ENCODE assay signal across 7 mouse cellular contexts in genomic region chr17:35824402-35824801, GRCm38 (mm10). TPM values are rescaled to one million over a fixed set of nuclear protein-coding genes. Genes with fewer than 3 reads are reported as not detected.
DNase-seq lines count a peak whose midpoint lies in the region; ATAC-seq and TF ChIP-seq lines count a peak whose summit lies in the region.

No protein-coding gene starts in this region.

- H3K9ac ChIP-seq in lung, embryonic 14.5 days = no peak overlapping the region
- H3K9ac ChIP-seq in hindbrain, embryonic 13.5 days = peak overlapping the region; percentile 79; the same call in 1 of the 2 replicates
- 0 out of 2 replicates have a peak overlapping the region, but pooled peaks have one; percentile 80 for H3K9ac ChIP-seq in midbrain, embryonic 13.5 days (replicated peaks)

- H3K4me1 ChIP-seq in lung, embryonic 14.5 days (ENCODE audit: insufficient read depth) = peaks cover 8% of the 10 kb centered on the region
- peaks cover 38% of the 10 kb centered on the region for H3K4me1 ChIP-seq in hindbrain, embryonic 13.5 days (replicated peaks)
- H3K4me1 ChIP-seq in midbrain, embryonic 13.5 days (replicated peaks) = peaks cover 34% of the 10 kb centered on the region

- H3K4me2 ChIP-seq in lung, embryonic 14.5 days = peak overlapping the region; percentile 98; the same call in 1 of the 2 replicates
- H3K4me2 ChIP-seq in hindbrain, embryonic 13.5 days = peak overlapping the region; percentile 85
- H3K4me2 ChIP-seq in midbrain, embryonic 13.5 days (replicated peaks) = peak overlapping the region; percentile 87

- no peaks in the 10 kb centered on the region for H3K9me3 ChIP-seq in lung, embryonic 14.5 days (ENCODE audit: low read depth, low read length)
- no peaks in the 10 kb centered on the region for H3K9me3 ChIP-seq in hindbrain, embryonic 13.5 days
- no peaks in the 10 kb centered on the region for H3K9me3 ChIP-seq in midbrain, embryonic 13.5 days

- H3K27ac ChIP-seq in lung, embryonic 14.5 days (ENCODE audit: low read depth) = no peak overlapping the region
- H3K27ac ChIP-seq in hindbrain, embryonic 13.5 days = no peak overlapping the region
- H3K27ac ChIP-seq in midbrain, embryonic 13.5 days = no peak overlapping the region

- peak; percentile 51 for TF ChIP-seq CTCF in lung, embryonic 14.5 days (IDR thresholded peaks at IDR 0.05; ENCODE audit: low read depth)

- intact Hi-C loops in left cerebral cortex, postnatal 14 days (cut with DNase I) = loop anchor here (2.0 to 10.0 kb wide), 2 partner anchors 86 to 150 kb away; partner anchors contain the start of gene Gnl1

- peaks cover 26% of the 10 kb centered on the region for H3K36me3 ChIP-seq in lung, embryonic 14.5 days (ENCODE audit: insufficient read depth)
- peaks cover 34% of the 10 kb centered on the region for H3K36me3 ChIP-seq in hindbrain, embryonic 13.5 days
- peaks cover 28% of the 10 kb centered on the region for H3K36me3 ChIP-seq in midbrain, embryonic 13.5 days

- H3K4me3 ChIP-seq in lung, embryonic 14.5 days (ENCODE audit: low read depth, low read length) = no peak overlapping the region
- H3K4me3 ChIP-seq in hindbrain, embryonic 13.5 days = peak overlapping the region; percentile 66
- peak overlapping the region; percentile 66 for H3K4me3 ChIP-seq in midbrain, embryonic 13.5 days (replicated peaks)

- no peak for ATAC-seq in lung, embryonic 14.5 days (ENCODE audit: insufficient read depth)
- ATAC-seq in hindbrain, embryonic 13.5 days (ENCODE audit: low FRiP score) = no peak
- no peak for ATAC-seq in midbrain, embryonic 13.5 days

- 61% methylated on average over 7 of the region's 7 CpGs for WGBS in lung, embryonic 14.5 days
- WGBS in hindbrain, embryonic 13.5 days = 59% methylated on average over 7 of the region's 7 CpGs
- WGBS in midbrain, embryonic 13.5 days = 71% methylated on average over 7 of the region's 7 CpGs

- H3K27me3 ChIP-seq in lung, embryonic 14.5 days (ENCODE audit: insufficient read depth, low read length) = no peaks in the 10 kb centered on the region
- peaks cover 26% of the 10 kb centered on the region for H3K27me3 ChIP-seq in hindbrain, embryonic 13.5 days
- H3K27me3 ChIP-seq in midbrain, embryonic 13.5 days = peaks cover 21% of the 10 kb centered on the region

- no peak for DNase-seq in lung, embryonic 14.5 days
- no peak for DNase-seq in lung, adult 18-20 months
- peak; percentile 44 for DNase-seq in c-Kit-positive CD71-positive TER-119-positive erythroid progenitor cells, embryonic 14.5 days (ENCODE audit: low spot score)
- DNase-seq in left cerebral cortex, postnatal 14 days (ENCODE audit: low spot score in 2 of 2) = no peak
- no peak for DNase-seq in yolk sac, embryonic 10.5 days (ENCODE audit: low spot score)

RNA-seq across cellular contexts. Expression of gene Flot1, which starts 1.4 kb away (rescaled TPM):
- 30.9 and 32.5 TPM in 2 replicates for polyA plus RNA-seq in lung, embryonic 14.5 days (2014; fragmentation: Nextera tagmentation; extraction: Ambion mirVana)
- polyA plus RNA-seq in hindbrain, embryonic 13.5 days (2015; fragmentation: Nextera tagmentation; extraction: Ambion mirVana) = 75.2 and 78.8 TPM in 2 replicates
- polyA plus RNA-seq in midbrain, embryonic 13.5 days (2015; fragmentation: Nextera tagmentation; extraction: Ambion mirVana) = 59.6 and 67.4 TPM in 2 replicates
- 100 to 1,000 TPM; 153 to 168 TPM for total RNA-seq in left cerebral cortex, postnatal 14 days (2021)

RNA-seq across cellular contexts. Expression of gene Ier3, which starts 2.9 kb away (rescaled TPM):
- polyA plus RNA-seq in lung, embryonic 14.5 days (2014; fragmentation: Nextera tagmentation; extraction: Ambion mirVana) = 5.0 and 7.1 TPM in 2 replicates
- 8.2 and 9.2 TPM in 2 replicates for polyA plus RNA-seq in hindbrain, embryonic 13.5 days (2015; fragmentation: Nextera tagmentation; extraction: Ambion mirVana)
- 6.7 and 7.1 TPM in 2 replicates for polyA plus RNA-seq in midbrain, embryonic 13.5 days (2015; fragmentation: Nextera tagmentation; extraction: Ambion mirVana)
- total RNA-seq in left cerebral cortex, postnatal 14 days (2021) = 1 to 10 TPM; 5.4 to 5.7 TPM

RNA-seq across cellular contexts. Expression of gene Tubb5, which starts 13.7 kb away (rescaled TPM):
- 1,155 and 1,206 TPM in 2 replicates for polyA plus RNA-seq in lung, embryonic 14.5 days (2014; fragmentation: Nextera tagmentation; extraction: Ambion mirVana)
- 1,714 and 1,822 TPM in 2 replicates for polyA plus RNA-seq in hindbrain, embryonic 13.5 days (2015; fragmentation: Nextera tagmentation; extraction: Ambion mirVana)
- polyA plus RNA-seq in midbrain, embryonic 13.5 days (2015; fragmentation: Nextera tagmentation; extraction: Ambion mirVana) = 1,832 and 1,895 TPM in 2 replicates
- total RNA-seq in left cerebral cortex, postnatal 14 days (2021) = 100 to 1,000 TPM; 771 to 797 TPM

RNA-seq across cellular contexts. Expression of gene Mdc1, which starts 16.9 kb away (rescaled TPM):
- 19.5 and 21.6 TPM in 2 replicates for polyA plus RNA-seq in lung, embryonic 14.5 days (2014; fragmentation: Nextera tagmentation; extraction: Ambion mirVana)
- 11.0 and 11.3 TPM in 2 replicates for polyA plus RNA-seq in hindbrain, embryonic 13.5 days (2015; fragmentation: Nextera tagmentation; extraction: Ambion mirVana)
- 10.3 and 12.7 TPM in 2 replicates for polyA plus RNA-seq in midbrain, embryonic 13.5 days (2015; fragmentation: Nextera tagmentation; extraction: Ambion mirVana)
- total RNA-seq in left cerebral cortex, postnatal 14 days (2021) = 10 to 100 TPM; 10.7 to 14.6 TPM

RNA-seq across cellular contexts. Expression of gene Nrm, which starts 36.7 kb away (rescaled TPM):
- 69.2 and 72.0 TPM in 2 replicates for polyA plus RNA-seq in lung, embryonic 14.5 days (2014; fragmentation: Nextera tagmentation; extraction: Ambion mirVana)
- polyA plus RNA-seq in hindbrain, embryonic 13.5 days (2015; fragmentation: Nextera tagmentation; extraction: Ambion mirVana) = 26.4 and 26.9 TPM in 2 replicates
- polyA plus RNA-seq in midbrain, embryonic 13.5 days (2015; fragmentation: Nextera tagmentation; extraction: Ambion mirVana) = 28.9 and 33.2 TPM in 2 replicates
- total RNA-seq in left cerebral cortex, postnatal 14 days (2021) = 1 to 10 TPM; 5.1 TPM
